Mouse (Mus musculus): ENCODE measurements at regions not wholly inside any gene's neighbourhood (a gene's known extent, or its start where the extent isn't known, plus 50 kb on each side); places are given as distances from the start of the nearest gene placed in this dataset.

GRCm38 (mm10) chr4:10560078-10560477 lies 314.2 kb upstream of the 2610301B20Rik start:
- no peak for ATAC-seq (ENCODE audit: low read depth)
- 78% methylated on average over 3 of the region's 3 CpGs for WGBS
- no peak overlapping the region for H3K9ac ChIP-seq (ENCODE audit: low read length)

GRCm38 (mm10) chr4:10604513-10604912 lies 269.8 kb upstream of the 2610301B20Rik start:
- Histone ChIP-seq H3K4me2 (ENCODE audit: low read depth, low read length) (no peak overlapping the region), H3K4me1 (replicated peaks; ENCODE audit: control insufficient read depth, insufficient read depth, low read length) (no peaks in the 10 kb centered on the region), H3K27me3 (ENCODE audit: control insufficient read depth, insufficient read depth, low read depth, low read length) (no peaks in the 10 kb centered on the region), H3K36me3 (ENCODE audit: control insufficient read depth, insufficient read depth, low read length) (no peaks in the 10 kb centered on the region), H3K4me3 (ENCODE audit: low read length) (no peak overlapping the region), H3K9me3 (ENCODE audit: control insufficient read depth, low read length) (no peaks in the 10 kb centered on the region), H3K9ac (ENCODE audit: low read length) (no peak overlapping the region), H3K27ac (ENCODE audit: low read length) (no peak overlapping the region)
- peak; percentile 96 for ATAC-seq (ENCODE audit: low read depth)
- 49% methylated on average over 10 of the region's 10 CpGs for WGBS

More at GRCm38 (mm10) chr4:10560078-10560477, 314.2 kb upstream of the 2610301B20Rik start:
- no peak overlapping the region for H3K4me3 ChIP-seq (ENCODE audit: low read length)
- no peaks in the 10 kb centered on the region for H3K4me1 ChIP-seq (replicated peaks; ENCODE audit: control insufficient read depth, insufficient read depth, low read length)
- H3K9me3 ChIP-seq (ENCODE audit: control insufficient read depth, low read length), result no peaks in the 10 kb centered on the region
- no peak overlapping the region for H3K4me2 ChIP-seq (ENCODE audit: low read depth, low read length)
- no peak overlapping the region for H3K27ac ChIP-seq (ENCODE audit: low read length)
- no peaks in the 10 kb centered on the region for H3K36me3 ChIP-seq (ENCODE audit: control insufficient read depth, insufficient read depth, low read length)
- H3K27me3 ChIP-seq (ENCODE audit: control insufficient read depth, insufficient read depth, low read depth, low read length), result no peaks in the 10 kb centered on the region

- no peak for ATAC-seq (ENCODE audit: low read depth)
- Histone ChIP-seq H3K9ac (ENCODE audit: low read length) (no peak overlapping the region), H3K4me3 (ENCODE audit: low read length) (no peak overlapping the region), H3K27me3 (ENCODE audit: control insufficient read depth, insufficient read depth, low read depth, low read length) (no peaks in the 10 kb centered on the region), H3K36me3 (ENCODE audit: control insufficient read depth, insufficient read depth, low read length) (no peaks in the 10 kb centered on the region), H3K4me2 (ENCODE audit: low read depth, low read length) (no peak overlapping the region), H3K9me3 (ENCODE audit: control insufficient read depth, low read length) (no peaks in the 10 kb centered on the region), H3K27ac (ENCODE audit: low read length) (no peak overlapping the region), H3K4me1 (replicated peaks; ENCODE audit: control insufficient read depth, insufficient read depth, low read length) (no peaks in the 10 kb centered on the region)
- 69% methylated on average over 7 of the region's 7 CpGs for WGBS
These were observed 266.3 kb upstream of the 2610301B20Rik start for GRCm38 (mm10) chr4:10607855-10608576.

GRCm38 (mm10) chr4:10610784-10611183 lies 263.5 kb upstream of the 2610301B20Rik start:
- H3K4me3 ChIP-seq (ENCODE audit: low read length), result no peak overlapping the region
- H3K4me1 ChIP-seq (replicated peaks; ENCODE audit: control insufficient read depth, insufficient read depth, low read length), result no peaks in the 10 kb centered on the region
- 25% methylated on average over 1 of the region's 1 CpGs for WGBS
- H3K36me3 ChIP-seq (ENCODE audit: control insufficient read depth, insufficient read depth, low read length), result no peaks in the 10 kb centered on the region
- no peaks in the 10 kb centered on the region for H3K9me3 ChIP-seq (ENCODE audit: control insufficient read depth, low read length)
- no peak overlapping the region for H3K27ac ChIP-seq (ENCODE audit: low read length)
- no peaks in the 10 kb centered on the region for H3K27me3 ChIP-seq (ENCODE audit: control insufficient read depth, insufficient read depth, low read depth, low read length)
- no peak overlapping the region for H3K4me2 ChIP-seq (ENCODE audit: low read depth, low read length)
- no peak for ATAC-seq (ENCODE audit: low read depth)
- H3K9ac ChIP-seq (ENCODE audit: low read length), result no peak overlapping the region
